Mouse (Mus musculus) embryonic fibroblast, embryonic 13.5 days (primary cell): Measurements from ENCODE around the gene Wdr74.

Source experiments
- CTCF ChIP-seq: IDR thresholded peaks from 2 replicates; pipeline ENCODE4 v1.5.1; 2011; ENCODE audit warnings: mild to moderate bottlenecking, control low read depth, low read length, moderate library complexity, borderline replicate concordance; ENCODE audit not compliant: insufficient read depth
- POLR2A ChIP-seq: IDR thresholded peaks from 2 replicates; pipeline ENCODE4 v1.6.1; 2011; ENCODE audit warnings: low read depth, mild to moderate bottlenecking, control low read depth, low read length, moderate library complexity

GRCm38 (mm10) chr19:8721378-8721777 is 14.2 kb upstream of the Wdr74 start:
- TF ChIP-seq POLR2A (no peak), CTCF (no peak)
